Mouse (Mus musculus) brain, embryonic 14.5 days (tissue): ENCODE measurements around the gene Efcab9. TPM values are rescaled to one million over a fixed set of nuclear protein-coding genes. Genes with fewer than 3 reads are reported as not detected.
"Not testable (repeated sequence)": the region's sequence is repeated elsewhere in the genome, so short reads cannot be mapped to it uniquely, and the experiment has no call there.

Experiments used
- DNase-seq: peaks from one replicate; pipeline ENCODE4 v3.0.0-alpha.2; 2011; ENCODE audit warnings: low read depth
- CTCF ChIP-seq: fragments of 200-500 bp; IDR thresholded peaks from 2 replicates; pipeline ENCODE4 v1.5.1; 2012; ENCODE audit warnings: inconsistent platforms, mild to moderate bottlenecking, moderate library complexity, borderline replicate concordance; ENCODE audit not compliant: insufficient read depth, insufficient read length; ENCODE audit errors: extremely low read depth
- POLR2A ChIP-seq: fragments of 200-500 bp; IDR thresholded peaks from 2 replicates; pipeline ENCODE4 v1.6.1; 2012; ENCODE audit warnings: mild to moderate bottlenecking, inconsistent platforms, borderline replicate concordance; ENCODE audit not compliant: poor library complexity, insufficient read depth, insufficient read length, severe bottlenecking; ENCODE audit errors: extremely low read depth
- polyA plus RNA-seq: library from polyadenylated mRNA; depleted of rRNA; stranded (reverse); fragments of >200 nt; gene quantifications from 2 replicates; pipeline ENCODE4 v1.2.3, GENCODE M21; 2012

Gene Efcab9
- polyA plus RNA-seq, 1 experiment: not detected

GRCm38 (mm10) chr11:32532765-32533481, 1.0 kb upstream of the Efcab9 start, which contains the start of gene Stk10:
Gene Stk10 (plus strand): TSS chr11:32533305.
- TF ChIP-seq CTCF (no peak), POLR2A (peak; percentile 69; the same call in 1 of the 2 replicates)
- DNase-seq: peak; percentile 95

GRCm38 (mm10) chr11:32530151-32530550, 1.7 kb downstream of the Efcab9 start:
- DNase-seq: no peak
- TF ChIP-seq CTCF (peak; percentile 10; the same call in 1 of the 2 replicates), POLR2A (no peak)

- no peak for DNase-seq
- no peak for TF ChIP-seq POLR2A
- TF ChIP-seq CTCF: no peak
Observed at GRCm38 (mm10) chr11:32527006-32527405, 4.9 kb downstream of the Efcab9 start.

GRCm38 (mm10) chr11:32524122-32524920, 7.6 kb downstream of the Efcab9 start:
- no peak for DNase-seq
- TF ChIP-seq CTCF: no peak
- TF ChIP-seq POLR2A: no peak

- DNase-seq: no peak
- no peak for TF ChIP-seq POLR2A
Observed at GRCm38 (mm10) chr11:32521246-32521645, 10.6 kb downstream of the Efcab9 start.

- DNase-seq: no peak
- TF ChIP-seq POLR2A (no peak), CTCF (no peak)
Observed at GRCm38 (mm10) chr11:32519354-32519753, 12.5 kb downstream of the Efcab9 start.

- no peak for TF ChIP-seq POLR2A
- TF ChIP-seq CTCF: no peak
- DNase-seq: no peak
Observed at GRCm38 (mm10) chr11:32518770-32519169, 13.1 kb downstream of the Efcab9 start.

- TF ChIP-seq CTCF (no peak), POLR2A (no peak)
- DNase-seq: peak; percentile 69
Observed at GRCm38 (mm10) chr11:32516916-32517712, 14.8 kb downstream of the Efcab9 start.

GRCm38 (mm10) chr11:32516091-32516490, 15.8 kb downstream of the Efcab9 start:
- DNase-seq: peak; percentile 41
- TF ChIP-seq CTCF (no peak), POLR2A (no peak)

GRCm38 (mm10) chr11:32514853-32515252, 17.0 kb downstream of the Efcab9 start:
- DNase-seq: not testable (repeated sequence)

GRCm38 (mm10) chr11:32510930-32511329, 21.0 kb downstream of the Efcab9 start:
- TF ChIP-seq POLR2A: no peak
- TF ChIP-seq CTCF: no peak
- DNase-seq: no peak
